Mouse (Mus musculus) olfactory bulb, adult 2 months (tissue): ENCODE data around the gene Epyc.

ENCODE experiments used
- CTCF ChIP-seq: fragments of 200-500 bp; IDR thresholded peaks from 2 replicates; pipeline ENCODE4 v1.5.1; 2012; ENCODE audit warnings: low read depth, mild to moderate bottlenecking, low read length, moderate library complexity; ENCODE audit not compliant: insufficient read depth
- POLR2A ChIP-seq: fragments of 200-500 bp; IDR thresholded peaks from 2 replicates; pipeline ENCODE4 v1.6.1; 2012; ENCODE audit warnings: mild to moderate bottlenecking, low read depth, low read length, moderate library complexity; ENCODE audit not compliant: insufficient read depth

GRCm38 (mm10) chr10:97659489-97659888, 15.6 kb downstream of the Epyc start:
- TF ChIP-seq POLR2A (no peak), CTCF (no peak)
